Mouse (Mus musculus) MEL (cell line): ENCODE measurements around the gene H2al3. TPM values are rescaled to one million over a fixed set of nuclear protein-coding genes. Genes with fewer than 3 reads are reported as not detected.

Experiments used
- DNase-seq: peaks from one replicate; pipeline ENCODE4 v3.0.0; 2011; ENCODE audit warnings: low read depth, low spot score
- H3K27ac ChIP-seq: 2 replicates; pipeline ENCODE4 v1.5.1; 2012; ENCODE audit warnings: low read depth, mild to moderate bottlenecking, control low read depth, low read length, moderate library complexity; ENCODE audit not compliant: control insufficient read depth
- H3K27me3 ChIP-seq, 2 experiments: fragments of 150-350 bp in 1 of 2; sonication (generic) in 1 of 2; 2 replicates each; pipeline ENCODE4 v1.6.1; 2012; ENCODE audit warnings: low read length in 2 of 2, mild to moderate bottlenecking in 2 of 2, improper control_type of control experiment in 1 of 2, moderate library complexity in 1 of 2; ENCODE audit not compliant: insufficient read depth in 2 of 2, control insufficient read depth in 1 of 2
- H3K36me3 ChIP-seq, 2 experiments: 2 replicates each; pipeline ENCODE4 v1.6.1; 2012 to 2014; ENCODE audit warnings: low read length in 2 of 2, improper control_type of control experiment in 1 of 2, inconsistent platforms in 1 of 2, mild to moderate bottlenecking in 1 of 2; ENCODE audit not compliant: insufficient read depth in 2 of 2, control insufficient read depth in 1 of 2
- H3K4me1 ChIP-seq, 2 experiments: fragments of 150-350 bp in 1 of 2; sonication (generic) in 1 of 2; 2 replicates each; pipeline ENCODE4 v1.6.1; 2012; ENCODE audit warnings: low read length in 2 of 2, improper control_type of control experiment in 1 of 2, mild to moderate bottlenecking in 1 of 2; ENCODE audit not compliant: insufficient read depth in 2 of 2, control insufficient read depth in 1 of 2
- H3K4me3 ChIP-seq, 2 experiments: fragments of 150-350 bp in 1 of 2; sonication (generic) in 1 of 2; 2 replicates each; pipeline ENCODE4 v1.5.1; 2012; ENCODE audit warnings: low read depth in 2 of 2, low read length in 2 of 2, mild to moderate bottlenecking in 2 of 2, moderate library complexity in 2 of 2, control low read depth in 1 of 2, improper control_type of control experiment in 1 of 2; ENCODE audit not compliant: control insufficient read depth in 1 of 2, insufficient read depth in 1 of 2
- H3K79me2 ChIP-seq: 2 replicates; pipeline ENCODE4 v1.6.1; 2012; ENCODE audit warnings: mild to moderate bottlenecking, low read length, moderate library complexity; ENCODE audit not compliant: control insufficient read depth, poor library complexity, insufficient read depth
- H3K9ac ChIP-seq: 2 replicates; pipeline ENCODE4 v1.6.1; 2012; ENCODE audit warnings: low read depth, mild to moderate bottlenecking, control low read depth, low read length, moderate library complexity; ENCODE audit not compliant: control insufficient read depth, poor library complexity, severe bottlenecking
- H3K9me3 ChIP-seq: fragments of 150-350 bp; sonication (generic); replicated peaks from 2 replicates; pipeline ENCODE4 v1.6.1; 2012; ENCODE audit warnings: mild to moderate bottlenecking, low read length, improper control_type of control experiment, moderate library complexity; ENCODE audit not compliant: insufficient read depth
- BHLHE40 ChIP-seq: IDR thresholded peaks from 2 replicates; pipeline ENCODE4 v1.6.1; 2012; ENCODE audit warnings: low read depth, mild to moderate bottlenecking, inconsistent platforms, low read length, improper control_type of control experiment, borderline replicate concordance
- ELF1 ChIP-seq: IDR thresholded peaks from 2 replicates; pipeline ENCODE4 v1.6.1; 2014; ENCODE audit warnings: low read depth, mild to moderate bottlenecking, inconsistent platforms, low read length, improper control_type of control experiment, moderate library complexity
- ETS1 ChIP-seq: IDR thresholded peaks from 2 replicates; pipeline ENCODE4 v1.6.1; 2012; ENCODE audit warnings: low read depth, mild to moderate bottlenecking, inconsistent platforms, low read length, improper control_type of control experiment, moderate library complexity
- GABPA ChIP-seq: IDR thresholded peaks from 2 replicates; pipeline ENCODE4 v1.6.1; 2012; ENCODE audit warnings: low read depth, mild to moderate bottlenecking, inconsistent platforms, low read length, improper control_type of control experiment, moderate library complexity
- HCFC1 ChIP-seq: IDR thresholded peaks from 2 replicates; pipeline ENCODE4 v1.6.1; 2012; ENCODE audit warnings: low read depth, mild to moderate bottlenecking, inconsistent platforms, low read length, improper control_type of control experiment, moderate library complexity
- JUND ChIP-seq: IDR thresholded peaks from 2 replicates; pipeline ENCODE4 v1.6.1; 2011; ENCODE audit warnings: low read depth, mild to moderate bottlenecking, improper control_type of control experiment, low read length
- KAT2A ChIP-seq: conservative IDR thresholded peaks from 2 replicates; pipeline ENCODE4 v1.6.1; 2012; ENCODE audit warnings: low read depth, low read length, improper control_type of control experiment, inconsistent platforms
- MAX ChIP-seq: IDR thresholded peaks from 2 replicates; pipeline ENCODE4 v1.6.1; 2011; ENCODE audit warnings: low read length, improper control_type of control experiment
- MXI1 ChIP-seq: IDR thresholded peaks from 2 replicates; pipeline ENCODE4 v1.6.1; 2011; ENCODE audit warnings: mild to moderate bottlenecking, low read depth, low read length, improper control_type of control experiment
- MYC ChIP-seq: IDR thresholded peaks from 2 replicates; pipeline ENCODE4 v1.6.1; 2011; ENCODE audit warnings: low read depth, mild to moderate bottlenecking, low read length, improper control_type of control experiment, moderate library complexity
- POLR2AphosphoS5 ChIP-seq: IDR thresholded peaks from 2 replicates; pipeline ENCODE4 v1.6.1; 2012; ENCODE audit warnings: low read depth, borderline replicate concordance, mild to moderate bottlenecking, inconsistent platforms, low read length, moderate library complexity, mixed read lengths
- RCOR1 ChIP-seq: IDR thresholded peaks from 2 replicates; pipeline ENCODE4 v1.6.1; 2012; ENCODE audit warnings: low read depth, mild to moderate bottlenecking, inconsistent platforms, low read length, improper control_type of control experiment
- SIN3A ChIP-seq: IDR thresholded peaks from 2 replicates; pipeline ENCODE4 v1.6.1; 2012; ENCODE audit warnings: low read length, improper control_type of control experiment, inconsistent platforms
- SMC3 ChIP-seq: IDR thresholded peaks from 2 replicates; pipeline ENCODE4 v1.6.1; 2011; ENCODE audit warnings: low read depth, low read length, improper control_type of control experiment
- USF1 ChIP-seq: IDR thresholded peaks from 2 replicates; pipeline ENCODE4 v1.6.1; 2014; ENCODE audit warnings: low read depth, mild to moderate bottlenecking, inconsistent platforms, low read length, improper control_type of control experiment, moderate library complexity
- USF2 ChIP-seq, 2 experiments: IDR thresholded peaks; 2 replicates each; pipeline ENCODE4 v1.6.1; 2011 to 2012; ENCODE audit warnings: improper control_type of control experiment in 2 of 2, low read length in 2 of 2, borderline replicate concordance in 1 of 2, inconsistent platforms in 1 of 2, low read depth in 1 of 2, mild to moderate bottlenecking in 1 of 2; ENCODE audit not compliant: insufficient read depth in 1 of 2
- ZC3H11A ChIP-seq: IDR thresholded peaks from 2 replicates; pipeline ENCODE4 v1.6.1; 2012; ENCODE audit warnings: low read depth, mild to moderate bottlenecking, inconsistent platforms, low read length, improper control_type of control experiment
- ZMIZ1 ChIP-seq: IDR thresholded peaks from 2 replicates; pipeline ENCODE4 v1.6.1; 2012; ENCODE audit warnings: low read depth, mild to moderate bottlenecking, inconsistent platforms, low read length, improper control_type of control experiment, moderate library complexity
- ZNF384 ChIP-seq: IDR thresholded peaks from 2 replicates; pipeline ENCODE4 v1.6.1; 2012; ENCODE audit warnings: low read depth, mild to moderate bottlenecking, inconsistent platforms, low read length, improper control_type of control experiment
- polyA plus RNA-seq, 2 experiments: library from polyadenylated mRNA; stranded (reverse) in 1 of 2; unstranded in 1 of 2; fragments of >175 nt in 1 of 2; fragments of >200 nt in 1 of 2; gene quantifications; 2 replicates each; pipeline versions ENCODE4 v1.2.1 to v1.2.4; 2012; ENCODE audit warnings: low replicate concordance in 2 of 2, low read depth in 1 of 2; ENCODE audit not compliant: insufficient read length in 2 of 2, insufficient read depth in 1 of 2, missing spikeins in 1 of 2
- total RNA-seq: library from RNA; depleted of rRNA; stranded (reverse); fragments of 300-350 nt; gene quantifications from 2 replicates; pipeline ENCODE4 v1.2.3, GENCODE M21; 2012

Gene H2al3
- total and polyA plus RNA-seq, 3 experiments = not detected

- Histone ChIP-seq H3K36me3 (no peaks in the 10 kb centered on the region), H3K9ac (no peak overlapping the region), H3K4me1 (no peaks in the 10 kb centered on the region), H3K27ac (no peak overlapping the region), H3K4me3 (no peak overlapping the region), H3K79me2 (no peaks in the 10 kb centered on the region), H3K27me3 (no peaks in the 10 kb centered on the region; a peak in 1 of 4 replicates), H3K9me3 (no peaks in the 10 kb centered on the region)
- DNase-seq = no peak
- TF ChIP-seq ETS1 = no peak
These were observed 12.4 kb downstream of the H2al3 start for GRCm38 (mm10) chrX:9861859-9862258.

GRCm38 (mm10) chrX:9875519-9875918, 26.0 kb downstream of the H2al3 start:
- H3K27ac ChIP-seq = no peak overlapping the region
- H3K27me3 ChIP-seq = no peaks in the 10 kb centered on the region; a peak in 1 of 4 replicates
- H3K4me1 ChIP-seq = no peaks in the 10 kb centered on the region
- no peaks in the 10 kb centered on the region for H3K36me3 ChIP-seq
- H3K4me3 ChIP-seq = no peak overlapping the region
- no peak for TF ChIP-seq RCOR1
- no peak for TF ChIP-seq KAT2A
- no peak for TF ChIP-seq ZNF384
- no peak for TF ChIP-seq SIN3A
- TF ChIP-seq MXI1 = no peak
- no peak for TF ChIP-seq SMC3
- no peak for TF ChIP-seq POLR2AphosphoS5
- TF ChIP-seq HCFC1 = no peak
- TF ChIP-seq MYC = no peak
- no peak for TF ChIP-seq USF1
- no peak for TF ChIP-seq JUND
- no peak for TF ChIP-seq ZC3H11A
- TF ChIP-seq BHLHE40 = no peak
- TF ChIP-seq GABPA = no peak
- no peak for TF ChIP-seq ZMIZ1
- no peak for TF ChIP-seq MAX
- TF ChIP-seq, all 39 proteins: peak for 0
- DNase-seq = no peak
- Histone ChIP-seq H3K9me3 (no peaks in the 10 kb centered on the region), H3K79me2 (no peaks in the 10 kb centered on the region), H3K9ac (no peak overlapping the region)

- no peaks in the 10 kb centered on the region for H3K36me3 ChIP-seq
- H3K27ac ChIP-seq = no peak within 1 kb of the TSS
- H3K9me3 ChIP-seq = no peaks in the 10 kb centered on the region
- no peak for DNase-seq
- H3K9ac ChIP-seq = no peak within 1 kb of the TSS
- H3K27me3 ChIP-seq = no peaks in the 10 kb centered on the region
- no peaks in the 10 kb centered on the region for H3K79me2 ChIP-seq
- no peak for TF ChIP-seq USF2 (IDR thresholded peaks at IDR 0.05; ENCODE audit: borderline replicate concordance in 1 of 2, insufficient read depth in 1 of 2, low read depth in 1 of 2, low read length in 2 of 2)
- no peak for TF ChIP-seq ELF1
- no peak for TF ChIP-seq ZNF384
- H3K4me3 ChIP-seq = no peak within 1 kb of the TSS
- H3K4me1 ChIP-seq = no peaks in the 10 kb centered on the region
These were observed 35.8 kb downstream of the H2al3 start, which contains the start of gene Sytl5 for GRCm38 (mm10) chrX:9885322-9885721. TSS of gene Sytl5 (plus strand) at chrX:9885622.
